Mouse (Mus musculus) neural tube, embryonic 10.5 days (tissue): ENCODE data around the gene Actg1.

ENCODE experiments used
- DNase-seq: peaks from one replicate; pipeline ENCODE4 v3.0.0-alpha.2; 2017; ENCODE audit warnings: low spot score; ENCODE audit errors: extremely low spot score

Gene Actg1

GRCm38 (mm10) chr11:120311561-120311960 is 36.8 kb downstream of the Actg1 start:
- DNase-seq: no peak

GRCm38 (mm10) chr11:120310813-120311312 is 37.5 kb downstream of the Actg1 start:
- DNase-seq: peak; percentile 97

DNA sequence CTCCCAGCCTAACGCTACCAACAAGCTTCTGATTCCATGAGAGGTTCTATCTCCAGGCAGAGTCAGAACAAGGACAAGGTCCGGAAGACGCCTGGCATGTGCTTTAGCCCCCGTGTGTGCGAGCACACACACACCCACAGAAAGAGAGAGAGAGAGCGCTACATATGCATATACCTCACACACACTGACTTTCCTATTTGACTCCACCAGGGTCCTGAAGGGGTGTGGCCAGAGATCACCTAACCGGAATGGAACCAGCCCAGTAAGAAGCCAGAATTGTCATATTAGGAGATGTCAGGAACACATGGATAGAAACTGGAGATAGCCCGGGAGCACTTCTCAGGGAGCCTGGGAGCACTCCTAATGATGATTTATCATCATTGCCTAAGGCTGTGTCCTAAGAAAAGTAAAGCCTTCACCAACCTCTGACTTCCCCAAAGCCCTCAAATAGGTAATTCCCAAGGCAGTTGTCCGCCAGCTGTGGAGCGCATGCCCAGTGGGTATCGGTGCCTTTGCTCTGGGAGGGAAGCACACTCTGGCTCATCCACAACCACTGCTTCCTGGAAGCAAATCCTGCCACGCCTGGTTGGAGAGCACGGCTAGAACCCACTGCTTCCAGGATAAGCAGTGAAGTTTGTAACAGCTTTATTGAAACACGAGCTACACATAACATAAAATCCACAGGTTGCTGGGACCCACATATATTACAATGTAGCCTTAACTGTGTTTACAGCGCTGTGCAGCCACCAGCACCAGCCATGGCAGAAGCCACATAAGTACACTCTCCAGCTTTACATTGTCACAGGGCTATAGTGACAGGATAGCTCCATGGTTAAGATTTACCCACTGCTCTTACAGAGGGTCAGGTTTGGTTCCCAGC is 39.7 kb downstream of the Actg1 start:
- DNase-seq: peak; percentile 12

DNA sequence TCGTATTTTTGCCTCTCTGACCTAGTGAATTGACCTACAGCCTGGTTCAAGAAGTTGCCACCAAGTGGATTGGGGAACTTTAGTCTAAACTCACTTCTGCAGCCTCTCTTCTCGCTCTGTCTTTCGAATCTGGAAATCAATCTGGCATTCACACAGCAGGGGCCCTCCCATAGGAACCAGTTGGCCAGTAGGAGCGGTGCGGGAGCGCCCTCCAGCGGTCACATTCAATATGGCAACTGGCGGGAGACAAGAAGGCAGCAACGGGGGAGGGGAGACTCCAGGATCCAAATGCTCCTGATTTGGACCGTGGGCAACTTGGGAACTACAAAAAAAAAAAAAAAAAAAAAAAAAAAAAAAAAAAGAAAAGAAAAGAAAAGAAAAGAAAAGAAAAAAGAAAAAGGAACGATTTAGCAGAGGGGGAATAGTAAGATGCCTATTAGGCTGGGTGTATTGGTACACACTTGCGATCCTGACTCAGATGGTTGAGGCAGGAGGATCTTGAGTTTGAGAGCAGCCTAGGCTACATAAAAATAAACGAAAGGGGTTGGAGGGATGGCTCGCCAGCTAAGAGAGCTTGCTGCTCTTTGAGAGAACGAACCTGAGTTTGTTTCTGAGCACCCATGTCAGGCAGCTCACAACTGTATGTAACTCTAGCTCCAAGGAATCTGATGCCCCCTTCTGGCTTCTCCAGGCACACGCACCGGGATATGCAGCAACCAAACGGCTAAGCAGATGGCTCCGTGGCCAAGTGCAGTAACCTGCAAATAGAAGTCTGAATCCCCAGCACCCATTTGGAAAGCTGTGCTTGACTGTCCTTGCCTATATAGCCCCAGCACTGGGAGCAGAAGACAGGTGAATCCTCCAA is 40.5 kb downstream of the Actg1 start:
- peak; percentile 99 for DNase-seq

GRCm38 (mm10) chr11:120307132-120307413 is 41.3 kb downstream of the Actg1 start:
- DNase-seq: no peak

DNA sequence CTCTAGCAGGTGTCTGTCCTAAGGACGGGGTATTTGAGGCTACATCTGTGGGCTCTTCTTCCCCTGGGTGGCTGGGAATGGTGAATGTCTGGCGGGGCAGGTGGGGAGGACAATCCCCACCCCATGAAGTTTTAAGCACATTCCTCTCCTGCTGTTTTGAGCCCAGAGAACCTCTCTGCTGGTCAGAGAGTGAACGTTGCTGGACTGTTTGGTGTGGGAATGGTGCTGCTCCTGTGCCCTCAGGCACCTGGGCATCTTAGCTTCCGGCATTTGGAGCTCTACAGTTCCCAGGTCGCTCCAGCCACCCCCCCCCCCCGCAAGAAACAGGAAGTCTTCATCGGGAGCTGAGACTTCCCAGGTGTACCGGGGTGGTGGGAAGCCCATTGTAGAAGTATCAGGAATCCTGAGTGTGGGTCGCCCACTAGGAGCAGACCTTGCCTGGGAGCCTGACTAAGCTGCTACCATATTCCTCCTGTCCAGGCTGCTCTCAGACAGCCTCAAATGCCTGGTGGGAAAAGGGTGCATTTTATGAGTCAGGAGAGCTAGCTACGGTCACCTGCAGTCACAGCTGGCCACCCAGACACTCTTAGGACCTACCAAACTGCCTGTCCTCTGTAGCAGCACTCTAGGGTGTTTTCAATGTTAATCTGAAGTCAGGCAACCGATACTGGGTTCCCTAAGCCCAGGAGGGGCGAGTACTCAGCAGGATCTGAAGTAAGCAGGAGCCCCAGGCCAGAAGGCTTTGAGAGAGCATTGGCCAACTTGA is 41.8 kb downstream of the Actg1 start:
- DNase-seq: no peak

DNA sequence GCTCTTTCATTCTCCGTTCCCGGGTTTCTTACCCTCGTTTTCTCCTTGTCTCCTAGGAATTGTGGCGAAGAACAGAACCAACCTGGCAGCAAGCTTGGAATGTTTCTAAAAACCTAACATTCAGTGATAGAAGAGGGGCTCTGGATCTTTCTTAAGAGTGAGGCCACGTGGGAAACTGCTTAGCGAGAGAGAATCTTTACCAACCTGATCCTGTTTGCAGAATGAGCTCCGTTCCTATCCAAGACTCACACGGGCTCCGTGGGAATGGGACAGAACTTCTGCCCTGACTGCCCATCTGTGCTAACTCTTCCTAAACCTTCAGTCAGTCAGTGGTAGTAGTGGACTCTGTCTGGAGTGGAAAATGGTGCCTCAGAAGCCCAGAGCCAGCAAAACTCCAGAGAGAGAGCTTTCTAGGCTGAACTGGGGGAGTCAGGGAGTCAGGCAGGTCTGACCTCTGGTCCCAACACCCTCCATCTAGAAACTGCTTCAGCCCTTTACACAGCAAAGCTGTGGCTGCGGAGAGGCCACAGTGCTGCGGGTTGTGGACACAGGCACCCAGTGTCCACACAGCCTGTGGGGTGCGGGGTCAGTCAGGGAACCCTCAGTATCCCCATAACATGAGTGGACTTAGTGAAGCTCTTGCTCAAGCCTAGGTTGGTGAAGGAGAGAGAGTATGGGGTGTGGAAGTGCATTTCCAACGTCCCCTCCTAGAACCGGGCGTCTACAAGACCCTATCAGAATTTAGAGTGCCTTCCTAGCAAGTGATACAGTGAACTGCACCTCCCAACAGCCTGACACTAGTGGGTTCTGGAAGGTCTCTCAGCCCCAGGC is 42.6 kb downstream of the Actg1 start:
- no peak for DNase-seq

GRCm38 (mm10) chr11:120304886-120305534 is 43.3 kb downstream of the Actg1 start:
- peak; percentile 99 for DNase-seq

GRCm38 (mm10) chr11:120304350-120304694 is 44.0 kb downstream of the Actg1 start:
- peak; percentile 45 for DNase-seq

DNA sequence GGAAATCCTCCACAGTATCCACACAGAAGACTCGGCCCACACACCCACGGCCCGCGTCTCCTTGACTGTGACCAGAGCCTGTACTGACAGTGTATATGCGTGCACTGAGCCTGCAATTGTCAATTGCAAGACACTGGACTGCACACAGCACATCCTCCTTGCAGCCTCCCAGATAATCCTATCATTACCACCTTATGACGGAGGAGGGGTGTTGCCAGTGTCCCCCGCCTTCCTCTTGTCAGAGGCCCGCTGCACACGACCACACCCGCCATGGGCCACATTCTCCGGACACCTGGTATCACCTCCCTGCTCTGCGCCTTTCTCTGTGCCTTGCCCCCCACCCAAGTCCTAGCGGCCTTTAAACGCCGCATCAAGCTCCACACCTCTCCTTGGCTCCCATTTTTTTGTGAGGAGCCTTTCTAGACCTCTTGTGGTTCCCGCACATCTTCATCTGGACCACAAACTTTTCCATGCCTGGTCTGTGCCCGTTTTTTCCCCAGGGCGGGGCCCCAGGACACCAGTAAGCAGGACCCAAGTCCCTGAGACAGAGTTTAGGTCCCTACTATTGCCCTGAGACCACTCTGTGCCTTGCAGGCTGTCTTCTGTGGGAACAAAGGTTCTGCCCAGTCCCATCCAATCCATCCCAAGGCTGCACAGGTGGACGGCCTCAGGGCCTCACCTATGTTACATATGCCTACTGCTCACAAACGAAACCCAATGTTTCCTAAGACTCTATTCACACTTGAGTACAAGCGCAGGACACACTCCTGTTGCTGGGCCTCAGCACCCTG is 44.6 kb downstream of the Actg1 start:
- DNase-seq: no peak

DNA sequence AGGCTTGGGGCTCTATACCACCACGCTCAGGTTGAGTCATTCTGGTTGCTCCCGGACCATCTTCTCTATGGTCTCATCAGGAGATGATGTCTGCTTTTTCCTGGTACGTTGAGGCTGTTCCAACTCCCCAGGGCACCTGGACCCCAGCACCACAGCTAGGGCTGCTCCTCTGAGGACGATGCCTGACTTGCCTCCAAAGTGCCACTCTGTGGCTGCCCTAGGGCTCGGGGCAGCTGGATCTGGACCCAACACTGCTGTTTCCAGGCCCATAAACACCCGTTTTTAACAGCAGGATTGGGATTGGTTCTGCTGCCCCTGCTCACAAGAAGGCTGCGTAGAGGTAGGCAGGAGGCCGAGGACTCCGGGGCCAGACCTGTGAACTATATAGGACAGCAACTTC is 45.2 kb downstream of the Actg1 start:
- DNase-seq: no peak

GRCm38 (mm10) chr11:120299484-120299883 is 48.9 kb downstream of the Actg1 start:
- no peak for DNase-seq

GRCm38 (mm10) chr11:120298441-120299141 is 49.8 kb downstream of the Actg1 start:
- no peak for DNase-seq

DNA sequence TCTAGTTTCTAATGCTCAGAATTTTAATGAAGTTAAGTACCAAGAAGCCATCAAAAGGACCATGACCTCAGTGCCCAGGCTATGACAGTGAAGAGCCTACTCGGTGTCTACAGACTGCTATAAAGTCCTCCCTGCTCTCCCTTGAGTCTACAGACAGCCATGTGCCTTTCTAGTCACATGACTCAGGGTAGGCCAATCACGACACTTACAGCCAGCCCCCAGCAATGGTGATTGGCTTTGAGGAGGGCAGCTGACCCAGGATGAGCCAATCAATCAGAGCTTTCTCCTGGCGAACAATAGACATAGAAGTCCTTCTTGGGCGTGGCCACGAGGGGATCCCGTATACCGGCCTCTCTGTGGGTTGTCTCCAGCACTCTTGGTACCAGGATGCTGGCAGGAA is 50.6 kb downstream of the Actg1 start:
- no peak for DNase-seq

GRCm38 (mm10) chr11:120296305-120297144 is 51.8 kb downstream of the Actg1 start:
- no peak for DNase-seq
